ENCODE assay signal across 8 mouse cellular contexts in the genomic region with DNA sequence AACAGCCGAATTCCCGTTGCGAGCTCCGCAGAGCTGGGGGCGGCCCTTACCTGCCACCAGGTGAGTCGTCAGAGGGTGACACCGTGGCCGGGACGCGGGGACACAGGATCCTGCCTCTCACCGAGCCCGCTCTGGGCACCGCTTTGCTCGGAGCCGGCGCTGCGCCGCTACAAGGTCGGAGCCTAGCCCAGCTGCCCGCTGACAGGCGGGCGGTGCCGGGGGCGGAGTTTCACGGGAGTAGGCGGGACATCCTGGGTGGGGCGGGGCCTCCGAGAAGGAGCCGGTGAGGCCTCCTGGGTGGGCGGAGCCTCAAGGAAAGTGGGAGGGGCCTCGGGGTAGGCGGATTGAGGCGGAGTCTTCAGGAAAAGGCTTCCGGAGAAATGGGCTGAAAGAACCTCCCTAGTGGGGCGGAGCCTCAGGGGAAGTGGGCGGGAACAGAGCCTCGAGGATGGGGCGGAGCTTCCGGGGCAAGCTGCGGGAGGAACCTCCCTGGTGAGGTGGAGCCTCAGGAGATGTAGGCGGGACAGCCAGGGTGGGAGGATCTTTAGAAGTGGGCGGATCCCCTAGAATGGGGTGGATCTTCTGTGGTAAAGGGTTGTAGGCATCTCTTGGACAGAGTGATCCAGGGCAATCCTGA. TPM values are rescaled to one million over a fixed set of nuclear protein-coding genes. Genes with fewer than 3 reads are reported as not detected.
DNase-seq lines count a peak whose midpoint lies in the region; ATAC-seq and TF ChIP-seq lines count a peak whose summit lies in the region.

A gene (minus strand): TSS at position 203 of the 637 bp plus-strand sequence.

- H3K4me3 ChIP-seq in hindbrain, embryonic 13.5 days: peak within 1 kb of the TSS; percentile 47

- CTCF ChIA-PET in Patski (lab: Charles Lee): interaction anchor here (1.5 to 2.8 kb wide), 2 partner anchors 11 to 15 kb away, joined by 5 to 9 read pairs; no protein-coding TSS in a partner anchor

- no peak for TF ChIP-seq CTCF in Patski (IDR thresholded peaks at IDR 0.05)

- 1% methylated on average over 42 of the region's 42 CpGs for WGBS in hindbrain, embryonic 13.5 days

- POLR2A ChIA-PET in Patski (lab: Charles Lee): interaction anchor here (1.0 kb wide), 1 partner anchor 16 kb away, joined by 3 read pairs; a partner anchor contains a TSS

- H3K27ac ChIP-seq in hindbrain, embryonic 13.5 days: no peak within 1 kb of the TSS

- peaks cover 17% of the 10 kb centered on the region for H3K4me1 ChIP-seq in hindbrain, embryonic 13.5 days (replicated peaks)

- in situ Hi-C loops in Patski (cut with MboI; ENCODE audit: low pct_unique_long_range_greater_than_20kb): loop anchor here (25.0 kb wide), 1 partner anchor 133 kb away; a partner anchor contains a TSS

- no peaks in the 10 kb centered on the region for H3K36me3 ChIP-seq in hindbrain, embryonic 13.5 days

- no peaks in the 10 kb centered on the region for H3K27me3 ChIP-seq in Patski
- peaks cover 45% of the 10 kb centered on the region for H3K27me3 ChIP-seq in hindbrain, embryonic 13.5 days

- H3K4me2 ChIP-seq in hindbrain, embryonic 13.5 days: peak within 1 kb of the TSS; percentile 65

- no peaks in the 10 kb centered on the region for H3K9me3 ChIP-seq in hindbrain, embryonic 13.5 days

- H3K9ac ChIP-seq in hindbrain, embryonic 13.5 days: peak within 1 kb of the TSS; percentile 73

- no peak for DNase-seq in Patski (ENCODE audit: low read depth, low spot score)
- peak; percentile 94 to 95 for DNase-seq in cerebellum, postnatal 14 days
- peak; percentile 97 for DNase-seq in frontal cortex, postnatal 14 days (ENCODE audit: low spot score in 2 of 2)
- peak; percentile 85 to 86 for DNase-seq in layer of hippocampus, postnatal 25 days (ENCODE audit: extremely low spot score in 1 of 2, low spot score in 1 of 2)
- DNase-seq in lung, postnatal 25 days (ENCODE audit: low spot score): peak; percentile 99
- DNase-seq in retina, embryonic 14.5 days (ENCODE audit: low spot score): peak; percentile 88
- DNase-seq in thymus, postnatal 4 days: peak; percentile 98

- ATAC-seq in Patski: peak; percentile 69
- peak; percentile 83 for ATAC-seq in hindbrain, embryonic 13.5 days (ENCODE audit: low FRiP score)

RNA-seq across cellular contexts. Expression of the gene that starts here (rescaled TPM):
- polyA plus RNA-seq in Patski (2021): 5.3 TPM
- 7.1 and 8.3 TPM in 2 replicates for polyA plus RNA-seq in hindbrain, embryonic 13.5 days (2015; fragmentation: Nextera tagmentation; extraction: Ambion mirVana)
- 10 to 100 TPM; 29.3 to 33.8 TPM for total RNA-seq in layer of hippocampus, postnatal 25 days (2021)
